Mouse (Mus musculus) stomach, embryonic 16.5 days (tissue): Measurements from ENCODE around the gene Gm2075. TPM values are rescaled to one million over a fixed set of nuclear protein-coding genes. Genes with fewer than 3 reads are reported as not detected.
"Not testable (repeated sequence)": the region's sequence is repeated elsewhere in the genome, so short reads cannot be mapped to it uniquely, and the experiment has no call there.

Experiments
- ATAC-seq: fragments of 200-750 bp; cut with Nextera tagmentation; 2 replicates; pipeline ENCODE4 v1.8.0; 2017; ENCODE audit warnings: moderate number of reproducible peaks, moderate TSS enrichment; ENCODE audit not compliant: insufficient read depth, low FRiP score
- H3K27ac ChIP-seq: fragments of 300-500 bp; sonication (generic); 2 replicates; pipeline ENCODE4 v1.5.1; 2014; ENCODE audit warnings: low read length
- H3K27me3 ChIP-seq: fragments of 300-500 bp; sonication (generic); 2 replicates; pipeline ENCODE4 v1.6.1; 2014; ENCODE audit warnings: low read length, control low read depth, mixed read lengths; ENCODE audit not compliant: control insufficient read depth, insufficient read depth
- H3K36me3 ChIP-seq: fragments of 300-500 bp; sonication (generic); 2 replicates; pipeline ENCODE4 v1.6.1; 2014; ENCODE audit warnings: low read length; ENCODE audit not compliant: control insufficient read depth, insufficient read depth
- H3K4me1 ChIP-seq: fragments of 300-500 bp; sonication (generic); 2 replicates; pipeline ENCODE4 v1.6.1; 2014; ENCODE audit warnings: low read length, control low read depth, mixed read lengths; ENCODE audit not compliant: control insufficient read depth, insufficient read depth
- H3K4me2 ChIP-seq: fragments of 300-500 bp; sonication (generic); 2 replicates; pipeline ENCODE4 v1.6.1; 2014; ENCODE audit warnings: low read depth, low read length, mixed read lengths
- H3K4me3 ChIP-seq: fragments of 300-500 bp; sonication (generic); replicated peaks from 2 replicates; pipeline ENCODE4 v1.5.1; 2014; ENCODE audit warnings: mild to moderate bottlenecking, low read length
- H3K9ac ChIP-seq: fragments of 300-500 bp; sonication (generic); 2 replicates; pipeline ENCODE4 v1.6.1; 2014; ENCODE audit warnings: low read length
- H3K9me3 ChIP-seq: fragments of 300-500 bp; sonication (generic); replicated peaks from 2 replicates; pipeline ENCODE4 v1.6.1; 2016; ENCODE audit warnings: low read length, control low read depth; ENCODE audit not compliant: control insufficient read depth
- WGBS: fragments of 180-500 bp; shearing (Covaris S2); extraction: QIAGEN DNeasy Blood & Tissue Kit; methylation state at CpG from one replicate; pipeline ENCODE4 v1.1.7; 2014; 5-methylcytosine and 5-hydroxymethylcytosine counted together
- polyA plus RNA-seq: library from polyadenylated mRNA; unstranded; fragments of >200 nt; fragmentation: Nextera tagmentation; extraction: Ambion mirVana; gene quantifications from 2 replicates; pipeline ENCODE4 v1.2.1, GENCODE M21; 2015

Gene Gm2075
- polyA plus RNA-seq = not detected in 2 replicates

DNA sequence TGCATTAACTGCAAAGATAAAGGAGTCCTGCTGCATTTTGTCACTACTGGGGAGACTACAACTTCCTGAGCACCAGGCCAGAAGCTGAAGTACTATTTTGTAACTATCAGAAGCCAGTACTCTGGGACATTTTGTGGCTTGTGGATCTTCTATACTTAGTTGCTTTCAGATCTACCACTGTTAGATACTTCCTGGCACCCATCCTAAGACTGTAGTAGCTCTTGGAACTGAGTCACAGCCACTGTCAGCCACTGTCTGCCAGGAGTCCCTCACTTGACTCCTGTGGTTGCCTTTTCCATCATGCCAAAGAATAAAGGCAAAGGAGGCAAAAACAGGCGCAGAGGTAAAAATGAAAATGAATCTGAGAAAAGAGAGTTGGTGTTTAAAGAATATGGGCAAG is at the start of gene Gm2075:
Gene Gm2075 (plus strand): TSS at position 301 of the 400 bp plus-strand sequence.
- ATAC-seq, H3K4me2 ChIP-seq, H3K27ac ChIP-seq, H3K9me3 ChIP-seq, H3K4me3 ChIP-seq, H3K36me3 ChIP-seq, H3K4me1 ChIP-seq, H3K9ac ChIP-seq, H3K27me3 ChIP-seq: not testable (repeated sequence)
- no CpG with 5 or more reads among the region's 1 CpGs for WGBS

GRCm38 (mm10) chr12:87984000-87984399 is 27.6 kb upstream of the Gm2075 start:
- H3K9me3 ChIP-seq, H3K4me3 ChIP-seq, H3K27ac ChIP-seq, ATAC-seq, H3K9ac ChIP-seq, H3K4me1 ChIP-seq, H3K36me3 ChIP-seq, H3K4me2 ChIP-seq, H3K27me3 ChIP-seq: not testable (repeated sequence)

DNA sequence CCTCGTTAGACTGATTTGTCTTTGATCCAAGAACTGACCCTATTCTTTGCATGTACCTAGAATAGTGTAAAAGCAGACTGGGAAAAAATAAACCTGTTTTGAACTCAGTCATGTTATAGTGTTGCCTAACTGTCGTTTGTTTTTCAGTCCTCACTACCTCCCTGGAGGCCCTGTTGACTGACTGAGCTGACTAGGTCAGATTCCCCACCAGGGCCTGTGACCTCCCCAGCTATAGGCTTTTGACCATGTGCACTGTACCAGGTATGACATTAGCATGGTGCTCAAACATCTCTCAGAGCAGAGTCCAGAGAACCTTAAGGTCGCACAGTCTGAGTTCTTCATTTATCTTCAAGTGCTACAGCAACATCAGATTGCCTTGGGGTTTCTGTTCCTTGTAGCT is 7.5 kb upstream of the Gm2075 start:
- not testable (repeated sequence) for H3K4me3 ChIP-seq, H3K9ac ChIP-seq, H3K9me3 ChIP-seq, H3K36me3 ChIP-seq, H3K27ac ChIP-seq, H3K4me2 ChIP-seq, H3K27me3 ChIP-seq, H3K4me1 ChIP-seq, ATAC-seq
- 55% methylated on average over 3 of the region's 3 CpGs for WGBS

DNA sequence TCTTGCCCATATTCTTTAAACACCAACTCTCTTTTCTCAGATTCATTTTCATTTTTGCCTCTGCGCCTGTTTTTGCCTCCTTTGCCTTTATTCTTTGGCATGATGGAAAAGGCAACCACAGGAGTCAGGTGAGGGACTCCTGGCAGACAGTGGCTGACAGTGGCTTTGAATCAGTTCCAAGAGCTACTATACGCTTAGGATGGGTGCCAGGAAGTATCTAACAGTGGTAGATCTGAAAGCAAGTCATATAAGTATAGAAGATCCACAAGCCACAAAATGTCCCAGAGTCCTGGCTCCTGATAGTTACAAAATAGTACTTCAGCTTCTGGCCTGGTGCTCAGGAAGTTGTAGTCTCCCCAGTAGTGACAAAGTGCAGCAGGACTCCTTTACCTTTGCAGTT is 7.0 kb downstream of the Gm2075 start, which contains the start of gene Gm6803:
Gene Gm6803 (minus strand): TSS at position 101 of the 400 bp plus-strand sequence.
- not testable (repeated sequence) for H3K27me3 ChIP-seq, ATAC-seq, H3K4me3 ChIP-seq, H3K4me1 ChIP-seq, H3K9ac ChIP-seq, H3K9me3 ChIP-seq, H3K27ac ChIP-seq, H3K4me2 ChIP-seq, H3K36me3 ChIP-seq
- WGBS = 79% methylated on average over 2 of the region's 2 CpGs

DNA sequence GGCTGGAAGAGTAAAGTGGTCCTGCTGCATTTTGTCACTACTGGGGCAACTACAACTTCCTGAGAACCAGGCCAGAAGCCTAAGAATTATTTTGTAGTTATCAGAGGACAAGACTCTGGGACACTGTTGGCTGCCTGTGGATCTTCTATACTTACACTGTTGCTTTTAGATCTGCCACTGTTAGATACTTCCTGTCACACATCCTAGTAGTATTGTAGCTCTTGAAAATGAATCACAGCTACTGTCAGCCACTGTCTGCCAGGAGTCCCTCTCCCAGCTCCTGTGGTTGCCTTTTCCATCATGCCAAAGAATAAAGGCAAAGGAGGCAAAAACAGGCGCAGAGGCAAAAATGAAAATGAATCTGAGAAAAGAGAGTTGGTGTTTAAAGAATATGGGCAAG is 15.1 kb downstream of the Gm2075 start, which contains the start of gene Gm2056:
Gene Gm2056 (plus strand): TSS at position 301 of the 400 bp plus-strand sequence.
- H3K4me3 ChIP-seq, H3K9ac ChIP-seq, H3K27ac ChIP-seq, ATAC-seq, H3K27me3 ChIP-seq, H3K36me3 ChIP-seq, H3K4me2 ChIP-seq, H3K9me3 ChIP-seq, H3K4me1 ChIP-seq: not testable (repeated sequence)
- 92% methylated on average over 1 of the region's 1 CpGs for WGBS

- H3K27me3 ChIP-seq, ATAC-seq: not testable (repeated sequence)
- WGBS = 87% methylated on average over 5 of the region's 5 CpGs
These were observed 20.6 kb downstream of the Gm2075 start for GRCm38 (mm10) chr12:88032250-88032649.

DNA sequence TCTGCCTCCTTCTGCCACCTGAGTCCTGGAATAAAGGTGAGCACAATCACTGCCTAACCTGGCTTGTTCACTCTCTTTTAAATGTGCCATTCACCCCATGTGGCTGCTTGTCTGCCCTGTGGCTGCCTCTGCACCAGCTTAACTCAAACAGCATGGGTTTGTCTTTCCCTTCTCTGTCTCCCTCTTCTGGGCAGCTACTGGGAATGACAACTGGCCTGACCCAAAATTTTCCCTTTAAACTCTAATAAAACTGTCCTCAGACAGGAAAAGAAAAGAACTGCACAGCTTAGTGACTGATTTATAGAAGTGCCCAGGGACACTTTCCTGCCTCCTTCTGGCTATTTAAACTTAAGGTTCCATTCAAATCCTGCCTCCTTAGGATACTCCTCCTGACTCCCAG is 27.4 kb downstream of the Gm2075 start:
- not testable (repeated sequence) for H3K4me2 ChIP-seq, H3K27ac ChIP-seq, H3K9me3 ChIP-seq, H3K36me3 ChIP-seq, ATAC-seq, H3K4me1 ChIP-seq, H3K9ac ChIP-seq, H3K27me3 ChIP-seq, H3K4me3 ChIP-seq

More at GRCm38 (mm10) chr12:88032250-88032649, 20.6 kb downstream of the Gm2075 start:
- H3K27ac ChIP-seq, H3K4me3 ChIP-seq, H3K9me3 ChIP-seq, H3K9ac ChIP-seq, H3K4me1 ChIP-seq, H3K36me3 ChIP-seq, H3K4me2 ChIP-seq: not testable (repeated sequence)

DNA sequence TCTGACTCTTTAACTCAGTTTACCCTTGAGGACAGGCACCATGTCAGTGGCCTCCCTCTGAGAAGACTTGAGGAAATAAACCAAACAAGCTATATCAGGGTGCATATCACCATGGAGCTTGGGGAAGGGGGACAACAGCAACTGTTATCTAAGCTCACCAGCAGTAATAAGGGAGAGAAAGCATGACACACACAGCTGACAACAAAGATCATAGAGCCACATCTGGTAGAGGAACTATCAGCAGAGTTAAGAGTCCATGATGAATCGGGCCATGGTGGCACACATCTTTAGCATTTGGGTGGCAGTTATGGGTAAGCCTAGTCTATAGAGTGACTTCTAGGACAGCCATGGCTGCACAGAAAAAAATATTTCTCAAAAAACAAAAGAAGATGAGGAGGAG is 28.1 kb downstream of the Gm2075 start:
- H3K36me3 ChIP-seq, H3K4me2 ChIP-seq, H3K27me3 ChIP-seq, H3K27ac ChIP-seq, H3K9ac ChIP-seq, H3K9me3 ChIP-seq, ATAC-seq, H3K4me1 ChIP-seq, H3K4me3 ChIP-seq: not testable (repeated sequence)
- 88% methylated on average over 1 of the region's 1 CpGs for WGBS

- H3K27me3 ChIP-seq, H3K27ac ChIP-seq, H3K4me1 ChIP-seq, H3K9ac ChIP-seq, H3K4me2 ChIP-seq, ATAC-seq, H3K36me3 ChIP-seq, H3K4me3 ChIP-seq, H3K9me3 ChIP-seq: not testable (repeated sequence)
- WGBS = 64% methylated on average over 1 of the region's 1 CpGs
These were observed 33.6 kb downstream of the Gm2075 start for GRCm38 (mm10) chr12:88045226-88045625.
